Mouse (Mus musculus) splenic B cell, adult 2 months (primary cell): ENCODE measurements around the gene Vps13a.

Experiments used
- DNase-seq: peaks from one replicate; pipeline ENCODE4 v3.0.0-alpha.2; 2011; ENCODE audit warnings: low read depth, low spot score
- H3K27me3 ChIP-seq: 2 replicates; pipeline ENCODE4 v1.6.1; 2012; ENCODE audit warnings: mild to moderate bottlenecking, low read length, moderate library complexity, mixed read lengths; ENCODE audit not compliant: control insufficient read depth, poor library complexity, insufficient read depth, severe bottlenecking
- H3K36me3 ChIP-seq: 2 replicates; pipeline ENCODE4 v1.6.1; 2012; ENCODE audit warnings: mild to moderate bottlenecking, low read length, moderate library complexity, mixed read lengths; ENCODE audit not compliant: control insufficient read depth, poor library complexity, insufficient read depth, severe bottlenecking

Vps13a gene

DNA sequence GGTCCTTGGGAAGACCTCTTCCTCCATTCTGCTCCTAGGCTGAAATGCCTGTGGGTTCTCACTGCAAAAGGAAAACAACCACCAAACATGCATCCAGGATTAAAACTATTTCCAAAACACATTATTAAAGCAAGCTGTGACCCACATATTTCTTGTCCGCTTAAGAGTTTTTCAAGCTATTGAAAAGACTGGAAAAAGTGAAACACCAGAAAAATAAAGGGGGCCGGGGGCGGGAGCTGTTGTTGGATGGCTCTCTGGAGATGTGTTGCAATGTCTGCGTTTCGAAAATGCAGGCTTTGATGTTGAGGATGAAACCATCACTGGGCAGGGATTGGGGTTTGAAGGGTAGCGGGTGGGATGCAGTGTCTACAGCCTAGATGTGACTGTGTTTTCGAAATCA is 196.2 kb downstream of the Vps13a start:
- no peaks in the 10 kb centered on the region for H3K36me3 ChIP-seq
- no peaks in the 10 kb centered on the region for H3K27me3 ChIP-seq
- DNase-seq: no peak

DNA sequence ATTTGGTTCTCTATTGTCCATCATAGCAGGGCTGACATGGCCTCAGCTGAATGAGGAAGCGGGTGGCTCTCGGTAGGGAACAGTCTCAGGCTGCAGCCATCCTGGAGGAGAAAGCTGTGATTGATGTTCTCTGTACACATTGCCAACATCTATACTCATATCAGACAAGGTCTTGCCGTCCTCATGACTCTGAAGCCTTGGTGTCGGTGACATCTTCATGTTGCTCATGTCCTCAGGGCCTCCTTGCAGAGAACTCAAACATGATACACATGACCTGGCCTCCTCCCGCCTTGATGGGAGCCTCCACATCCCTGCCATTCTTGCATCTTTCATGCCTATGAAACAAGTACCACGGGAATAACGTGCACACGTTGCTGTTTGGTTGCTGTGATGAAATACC is 200.2 kb downstream of the Vps13a start:
- Histone ChIP-seq H3K27me3 (no peaks in the 10 kb centered on the region), H3K36me3 (no peaks in the 10 kb centered on the region)
- no peak for DNase-seq

DNA sequence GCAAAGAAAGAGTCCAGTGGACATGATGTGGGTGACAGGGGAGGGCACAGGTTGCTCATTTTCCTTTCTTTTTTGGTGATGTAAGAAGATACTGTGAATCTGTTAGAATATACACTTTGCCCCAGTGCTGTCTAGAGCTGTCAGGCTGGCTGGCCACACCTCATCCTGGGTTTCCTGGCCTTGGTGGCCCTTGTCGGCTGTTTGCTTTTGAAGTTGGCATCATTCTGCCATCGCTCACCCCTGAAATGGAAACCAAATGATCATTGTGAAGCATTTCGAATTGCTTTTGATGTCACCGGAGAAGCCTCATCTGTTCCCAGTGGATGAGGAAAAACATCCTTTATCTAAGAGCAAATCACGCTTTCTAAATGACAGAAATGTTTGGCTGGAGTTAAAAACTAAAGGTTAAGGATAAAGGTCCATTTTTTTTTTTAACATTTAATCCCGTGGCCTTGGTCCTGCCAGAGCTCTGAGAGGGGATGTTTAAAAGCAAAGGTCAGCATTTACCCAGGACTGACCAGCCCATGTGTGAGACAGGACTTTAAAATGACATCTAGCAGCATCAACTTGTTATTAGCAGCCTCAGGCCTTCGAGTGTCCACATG is 201.0 kb downstream of the Vps13a start:
- DNase-seq: no peak
- Histone ChIP-seq H3K27me3 (no peaks in the 10 kb centered on the region), H3K36me3 (no peaks in the 10 kb centered on the region)

DNA sequence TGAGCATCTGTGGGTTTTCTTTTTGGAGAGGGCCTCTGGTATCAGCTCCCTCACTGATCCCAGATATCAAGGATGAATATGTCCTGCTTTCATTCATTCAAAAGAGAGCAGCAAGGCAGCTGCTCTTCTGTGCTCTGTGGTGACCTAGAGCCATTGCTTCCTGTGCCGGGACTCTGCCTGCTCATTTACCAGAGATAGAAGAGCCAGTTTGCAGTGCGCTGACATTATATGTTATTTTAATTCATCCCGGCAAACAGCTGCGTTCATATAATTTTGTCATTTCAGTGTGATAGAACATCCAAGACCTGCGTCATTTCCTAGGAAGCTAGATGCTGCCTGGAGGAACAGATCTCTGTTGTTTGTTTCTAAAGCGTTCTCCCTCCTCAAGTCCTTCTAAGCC is 203.9 kb downstream of the Vps13a start:
- H3K27me3 ChIP-seq: no peaks in the 10 kb centered on the region
- no peaks in the 10 kb centered on the region for H3K36me3 ChIP-seq
- no peak for DNase-seq
